Mouse (Mus musculus) spleen, postnatal 10 days (tissue): ENCODE measurements around the gene 4930590J08Rik.
"Not testable (repeated sequence)": the region's sequence is repeated elsewhere in the genome, so short reads cannot be mapped to it uniquely, and the experiment has no call there.

ENCODE experiments used
- DNase-seq, 2 experiments: peaks; one replicate each; pipeline ENCODE4 v3.0.0; 2021 to 2022; ENCODE audit warnings: low spot score in 2 of 2

Gene 4930590J08Rik

GRCm38 (mm10) chr6:91902509-91902908 is at the start of gene 4930590J08Rik:
Gene 4930590J08Rik (plus strand): TSS chr6:91902809.
- not testable (repeated sequence) for DNase-seq

- DNase-seq, result no peak
Measured at GRCm38 (mm10) chr6:91858339-91858738, 44.3 kb upstream of the 4930590J08Rik start.

GRCm38 (mm10) chr6:91862848-91863247 is 39.8 kb upstream of the 4930590J08Rik start:
- DNase-seq, result no peak

- DNase-seq, result no peak
Measured at GRCm38 (mm10) chr6:91864595-91864994, 38.0 kb upstream of the 4930590J08Rik start.

GRCm38 (mm10) chr6:91865601-91866000 is 37.0 kb upstream of the 4930590J08Rik start:
- no peak for DNase-seq

- DNase-seq, result no peak
Measured at GRCm38 (mm10) chr6:91868091-91868490, 34.5 kb upstream of the 4930590J08Rik start.

- DNase-seq, result no peak
Measured at GRCm38 (mm10) chr6:91872781-91873180, 29.8 kb upstream of the 4930590J08Rik start.

GRCm38 (mm10) chr6:91877885-91878651 is 24.5 kb upstream of the 4930590J08Rik start, which contains the start of gene Ccdc174:
Gene Ccdc174 (plus strand): TSS chr6:91878053.
- peak; percentile 82 to 94 for DNase-seq

GRCm38 (mm10) chr6:91883859-91884258 is 18.8 kb upstream of the 4930590J08Rik start:
- DNase-seq, result no peak

- no peak for DNase-seq
Measured at GRCm38 (mm10) chr6:91889255-91889906, 13.2 kb upstream of the 4930590J08Rik start.

- DNase-seq, result no peak
Measured at GRCm38 (mm10) chr6:91890615-91891014, 12.0 kb upstream of the 4930590J08Rik start.

- DNase-seq, result no peak
Measured at GRCm38 (mm10) chr6:91891776-91892175, 10.8 kb upstream of the 4930590J08Rik start.

- DNase-seq, result no peak
Measured at GRCm38 (mm10) chr6:91896783-91897182, 5.8 kb upstream of the 4930590J08Rik start.

GRCm38 (mm10) chr6:91901505-91901904 is 1.1 kb upstream of the 4930590J08Rik start:
- DNase-seq, result peak; percentile 39 to 82

GRCm38 (mm10) chr6:91914011-91914410 is 11.4 kb downstream of the 4930590J08Rik start:
- DNase-seq, result no peak

GRCm38 (mm10) chr6:91917286-91917685 is 14.7 kb downstream of the 4930590J08Rik start:
- no peak for DNase-seq

- no peak for DNase-seq
Measured at GRCm38 (mm10) chr6:91917716-91918115, 15.1 kb downstream of the 4930590J08Rik start.

- DNase-seq, result no peak
Measured at GRCm38 (mm10) chr6:91931231-91931630, 28.6 kb downstream of the 4930590J08Rik start.

- no peak for DNase-seq
Measured at GRCm38 (mm10) chr6:91938491-91938890, 35.9 kb downstream of the 4930590J08Rik start.

GRCm38 (mm10) chr6:91948426-91948825 is 45.8 kb downstream of the 4930590J08Rik start:
- DNase-seq, result no peak

GRCm38 (mm10) chr6:91958015-91958414 is 55.4 kb downstream of the 4930590J08Rik start:
- not testable (repeated sequence) for DNase-seq

- no peak for DNase-seq
Measured at GRCm38 (mm10) chr6:91960028-91960811, 57.6 kb downstream of the 4930590J08Rik start.
